Mouse (Mus musculus) thymus, postnatal 0 days (tissue): ENCODE data around the gene Klhl8. TPM values are rescaled to one million over a fixed set of nuclear protein-coding genes. Genes with fewer than 3 reads are reported as not detected.
A peak's percentile ranks its signal among the peaks of the same experiment; 100 is the strongest.

Experiments used
- DNase-seq: peaks from one replicate; pipeline ENCODE4 v3.0.0-alpha.2; 2015; ENCODE audit warnings: low spot score
- polyA plus RNA-seq: library from polyadenylated mRNA; unstranded; fragments of >200 nt; fragmentation: Nextera tagmentation; extraction: Ambion mirVana; gene quantifications from 2 replicates; pipeline ENCODE4 v1.2.1, GENCODE M21; 2015

The Klhl8 gene
- polyA plus RNA-seq, 1 experiment from 2014 or later = 9.3 TPM

DNA sequence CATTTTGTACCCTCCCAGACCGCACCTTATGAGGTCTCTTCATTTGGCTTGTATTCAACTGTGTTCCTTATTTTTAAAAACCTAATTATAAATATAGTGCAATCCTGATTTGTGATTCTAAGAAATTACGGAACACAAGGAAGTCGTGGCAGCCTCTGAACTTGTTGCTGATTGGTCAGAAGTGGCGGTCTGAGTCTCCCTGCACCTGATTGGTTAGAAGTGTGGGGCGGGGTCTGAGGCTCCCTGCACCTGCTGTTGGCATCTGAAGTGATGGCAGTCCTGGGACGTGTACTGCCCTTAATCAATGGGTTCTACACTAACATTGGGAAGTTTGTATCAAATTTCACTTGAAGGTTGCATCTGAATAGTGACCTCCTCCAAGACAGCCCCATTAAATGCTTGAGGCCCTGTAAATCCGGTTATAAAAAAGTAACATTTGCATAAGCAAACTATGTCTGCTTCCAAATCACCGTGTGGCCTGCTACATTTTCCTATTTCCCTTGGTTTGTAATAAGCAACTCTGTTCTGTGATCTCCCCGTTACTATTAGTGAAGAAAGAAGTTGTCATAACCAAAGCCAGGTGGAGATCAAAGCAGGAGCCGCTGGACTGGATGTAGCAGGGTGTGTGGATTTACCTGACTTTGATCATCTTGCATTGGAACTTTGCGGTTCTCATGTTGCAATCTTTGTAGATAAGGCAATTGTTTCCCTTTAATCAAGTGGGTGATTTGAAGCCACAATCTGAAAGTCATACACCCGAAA, 5.7 kb upstream of the Klhl8 start:
- DNase-seq = no peak

- no peak for DNase-seq
These were observed 3.5 kb upstream of the Klhl8 start for GRCm38 (mm10) chr5:103914335-103915226.

- DNase-seq = no peak
These were observed 2.1 kb upstream of the Klhl8 start for GRCm38 (mm10) chr5:103913150-103913549.

GRCm38 (mm10) chr5:103911555-103911954, 496 bp upstream of the Klhl8 start:
- peak; percentile 23 for DNase-seq

DNA sequence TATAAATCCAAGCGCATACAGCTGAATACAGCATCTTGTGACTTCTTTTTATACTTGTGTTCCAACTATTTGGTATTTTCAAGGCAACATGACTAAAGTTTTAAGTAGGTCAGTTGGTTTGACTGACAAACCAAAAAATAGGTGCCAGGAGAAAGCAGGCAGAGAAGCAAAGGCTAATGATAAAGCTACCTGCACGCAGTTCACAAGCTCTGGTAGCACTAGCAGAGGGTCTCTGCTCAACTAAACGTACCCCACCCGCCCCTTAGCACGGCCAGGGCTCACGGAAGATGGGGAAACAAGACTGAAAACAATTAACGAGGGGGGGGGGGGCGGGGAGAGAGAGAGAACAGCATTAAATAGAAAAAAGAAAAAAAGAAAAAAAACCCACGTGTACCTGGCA, 903 bp downstream of the Klhl8 start:
- DNase-seq = no peak

DNA sequence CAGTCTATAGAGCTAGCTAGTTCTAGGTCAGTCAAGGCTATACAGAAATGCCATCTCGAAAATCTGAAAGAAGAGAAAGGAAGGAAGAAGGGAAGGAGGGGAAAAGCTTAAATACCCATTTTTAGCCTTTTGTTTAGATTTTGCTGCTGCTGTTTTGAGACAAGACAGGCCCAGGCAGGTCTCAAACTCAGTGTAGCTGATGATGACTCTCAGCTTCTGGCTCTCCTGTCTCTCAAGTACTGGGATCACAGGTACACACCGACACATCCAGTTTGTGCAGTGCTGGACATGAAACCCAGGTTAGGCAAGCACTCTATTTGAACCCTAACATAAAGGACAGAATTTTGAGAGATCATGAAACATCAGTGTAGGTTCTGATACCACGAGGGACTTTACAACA, 1.6 kb downstream of the Klhl8 start:
- DNase-seq = no peak

DNA sequence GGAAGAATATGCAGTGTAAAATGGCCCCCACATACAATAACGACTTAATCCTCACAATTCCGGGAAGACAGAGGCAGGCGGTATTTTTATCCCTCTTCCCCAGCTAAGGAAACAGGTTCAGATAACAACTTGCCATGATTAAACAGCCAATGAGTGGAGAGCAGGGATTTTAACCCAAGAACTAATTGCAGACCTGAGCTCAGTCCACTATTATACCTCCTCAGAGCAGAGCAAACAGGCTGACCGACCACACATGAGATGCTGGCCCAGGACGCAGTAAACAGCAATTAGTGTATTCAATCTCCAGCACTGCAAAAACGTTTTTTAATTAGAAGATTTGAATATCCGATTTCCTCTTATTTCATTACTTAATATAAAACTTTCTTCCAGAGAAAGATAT, 2.2 kb downstream of the Klhl8 start:
- DNase-seq = no peak

GRCm38 (mm10) chr5:103907844-103908243, 3.2 kb downstream of the Klhl8 start:
- no peak for DNase-seq

DNA sequence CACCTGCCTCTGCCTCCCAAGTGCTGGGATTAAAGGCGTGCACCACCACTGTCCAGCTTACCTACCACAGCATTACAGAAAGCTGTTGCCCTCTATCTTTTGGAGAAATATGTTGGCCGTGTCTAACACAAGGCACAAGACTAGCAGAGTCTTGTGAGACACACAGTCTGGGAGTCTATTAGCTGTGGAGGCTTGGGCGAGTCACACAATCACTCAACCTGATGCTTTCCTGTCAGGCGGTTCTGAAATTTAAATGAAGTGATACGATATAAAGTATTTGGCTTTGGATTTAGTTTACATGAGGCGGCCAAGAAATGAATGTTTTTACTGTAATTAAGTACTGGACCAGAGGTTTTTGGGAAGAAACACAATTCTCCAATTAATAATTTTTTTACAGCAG, 4.9 kb downstream of the Klhl8 start:
- no peak for DNase-seq

- DNase-seq = no peak
These were observed 12.7 kb downstream of the Klhl8 start for GRCm38 (mm10) chr5:103898310-103898709.

GRCm38 (mm10) chr5:103889766-103890165, 21.3 kb downstream of the Klhl8 start:
- DNase-seq = no peak

DNA sequence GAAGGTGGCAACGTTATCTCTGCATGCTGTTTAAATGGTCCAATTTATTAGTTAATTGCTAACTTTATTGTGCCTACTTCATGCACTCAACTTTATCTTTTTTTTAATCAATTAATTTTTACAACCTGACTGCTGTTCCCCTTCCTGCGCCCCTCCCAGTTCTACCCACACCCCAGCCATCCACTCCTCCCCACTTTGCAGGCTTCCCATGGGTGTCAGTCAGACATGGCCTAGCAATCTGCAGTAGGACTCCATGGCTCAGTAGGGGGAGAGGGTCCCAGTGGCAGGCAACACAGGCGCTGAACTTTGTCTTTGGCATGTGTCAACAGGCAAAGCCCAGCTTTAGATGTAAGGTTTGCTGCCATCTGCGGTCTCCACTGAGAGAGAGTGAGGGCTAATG, 47.3 kb downstream of the Klhl8 start:
- DNase-seq = no peak

DNA sequence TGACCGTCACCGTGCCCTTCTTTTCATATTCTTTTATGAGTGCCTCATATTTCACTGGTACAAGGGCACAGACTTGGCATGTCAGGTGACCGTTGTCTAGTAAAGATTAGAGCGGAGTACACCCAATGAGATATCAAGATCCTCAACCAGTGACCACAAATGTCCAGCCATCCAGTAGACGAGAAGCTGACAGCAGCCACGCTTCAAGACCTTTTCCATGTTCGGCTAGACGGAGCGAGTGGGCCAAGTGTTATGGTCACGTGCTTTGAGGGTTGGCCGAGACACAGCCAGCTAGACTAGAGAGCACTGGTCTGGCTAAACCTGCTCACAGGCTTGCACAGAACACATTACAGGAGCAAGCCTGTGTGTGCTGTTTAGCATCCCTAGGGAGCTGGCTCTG, 50.4 kb downstream of the Klhl8 start:
- no peak for DNase-seq

- no peak for DNase-seq
These were observed 53.9 kb downstream of the Klhl8 start for GRCm38 (mm10) chr5:103857151-103857550.

- peak; percentile 46 for DNase-seq
These were observed 54.6 kb downstream of the Klhl8 start for GRCm38 (mm10) chr5:103856286-103857009.

- DNase-seq = no peak
These were observed 55.4 kb downstream of the Klhl8 start for GRCm38 (mm10) chr5:103855483-103856211.

GRCm38 (mm10) chr5:103854807-103855194, 56.3 kb downstream of the Klhl8 start:
- DNase-seq = no peak

GRCm38 (mm10) chr5:103854041-103854806, 56.8 kb downstream of the Klhl8 start:
- DNase-seq = no peak

- no peak for DNase-seq
These were observed 58.1 kb downstream of the Klhl8 start for GRCm38 (mm10) chr5:103852756-103853549.

DNA sequence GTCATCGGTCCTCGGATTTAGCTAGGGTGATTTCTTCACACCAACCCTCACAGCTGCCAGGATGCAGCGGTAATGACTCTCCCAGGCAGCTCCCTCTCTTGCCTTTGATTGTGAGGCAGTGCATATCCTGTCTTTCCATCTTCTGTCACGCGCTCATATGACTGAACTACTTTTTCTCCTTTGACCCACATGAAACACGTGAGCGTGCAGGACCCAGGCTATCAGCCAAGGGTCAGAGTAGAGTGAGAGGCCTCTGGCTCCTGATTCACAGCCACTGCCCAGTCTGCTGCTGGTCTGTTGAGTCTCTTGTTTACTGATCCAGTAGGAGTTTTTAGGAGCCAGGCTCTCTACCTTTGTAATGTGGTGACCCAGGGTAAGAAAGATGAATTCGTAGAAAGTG, 62.5 kb downstream of the Klhl8 start:
- DNase-seq = no peak
